Mouse (Mus musculus) adrenal gland, adult 8-10 months (tissue): ENCODE results near the gene Stk11ip. TPM values are rescaled to one million over a fixed set of nuclear protein-coding genes. Genes with fewer than 3 reads are reported as not detected.

ENCODE experiments used
- DNase-seq: peaks from one replicate; pipeline ENCODE4 v3.0.0; 2022
- total RNA-seq, 4 experiments: library from RNA; stranded (reverse); gene quantifications; 2 replicates each; pipeline ENCODE4 v1.2.4; 2022

Stk11ip gene
- total RNA-seq, 4 experiments from 2014 or later, result 19.1 to 34.9 (median 31.3) TPM

- no peak for DNase-seq
Measured at GRCm38 (mm10) chr1:75541496-75541895, 20.2 kb downstream of the Stk11ip start.

GRCm38 (mm10) chr1:75544351-75544750, 23.0 kb downstream of the Stk11ip start:
- no peak for DNase-seq

GRCm38 (mm10) chr1:75545965-75546956, 24.9 kb downstream of the Stk11ip start, which contains the start of gene Slc4a3:
Gene Slc4a3, plus strand, starts transcription at chr1:75546266.
- DNase-seq, result peak; percentile 64

- no peak for DNase-seq
Measured at GRCm38 (mm10) chr1:75547351-75547750, 26.0 kb downstream of the Stk11ip start.

GRCm38 (mm10) chr1:75548083-75548482, 26.8 kb downstream of the Stk11ip start:
- DNase-seq, result no peak

GRCm38 (mm10) chr1:75548871-75549270, 27.5 kb downstream of the Stk11ip start:
- no peak for DNase-seq

- peak; percentile 88 for DNase-seq
Measured at GRCm38 (mm10) chr1:75549289-75550279, 28.3 kb downstream of the Stk11ip start.

- DNase-seq, result no peak
Measured at GRCm38 (mm10) chr1:75550586-75550985, 29.3 kb downstream of the Stk11ip start.

GRCm38 (mm10) chr1:75555680-75556079, 34.4 kb downstream of the Stk11ip start:
- DNase-seq, result no peak

- no peak for DNase-seq
Measured at GRCm38 (mm10) chr1:75556143-75556781, 34.9 kb downstream of the Stk11ip start.

GRCm38 (mm10) chr1:75557041-75557440, 35.7 kb downstream of the Stk11ip start:
- no peak for DNase-seq

GRCm38 (mm10) chr1:75558388-75559178, 37.3 kb downstream of the Stk11ip start:
- DNase-seq, result peak; percentile 47

GRCm38 (mm10) chr1:75559212-75559925, 38.0 kb downstream of the Stk11ip start:
- peak; percentile 92 for DNase-seq

GRCm38 (mm10) chr1:75560206-75560913, 39.0 kb downstream of the Stk11ip start:
- no peak for DNase-seq

GRCm38 (mm10) chr1:75561221-75561897, 40.0 kb downstream of the Stk11ip start:
- DNase-seq, result no peak

- no peak for DNase-seq
Measured at GRCm38 (mm10) chr1:75561898-75562238, 40.5 kb downstream of the Stk11ip start.

GRCm38 (mm10) chr1:75564102-75564501, 42.8 kb downstream of the Stk11ip start:
- no peak for DNase-seq

GRCm38 (mm10) chr1:75564916-75565315, 43.6 kb downstream of the Stk11ip start:
- no peak for DNase-seq

GRCm38 (mm10) chr1:75565616-75566015, 44.3 kb downstream of the Stk11ip start:
- DNase-seq, result no peak
